7 mouse cellular contexts compared by ENCODE assay signal in genomic region chr17:31519344-31519945, GRCm38 (mm10). TPM values are rescaled to one million over a fixed set of nuclear protein-coding genes. Genes with fewer than 3 reads are reported as not detected.
DNase-seq lines count a peak whose midpoint lies in the region; ATAC-seq and TF ChIP-seq lines count a peak whose summit lies in the region.

No protein-coding gene starts in this region.

- H3K27me3 ChIP-seq in testis, adult 2 months (ENCODE audit: control insufficient read depth, insufficient read depth, low read length), result no peaks in the 10 kb centered on the region
- H3K27me3 ChIP-seq in liver, embryonic 12.5 days (replicated peaks), result 0 out of 2 replicates have a peak, but pooled peaks cover 7% of the 10 kb centered on the region

- no peak for TF ChIP-seq CTCF in testis, adult 2 months (IDR thresholded peaks at IDR 0.05; ENCODE audit: control insufficient read depth, insufficient read depth, insufficient replicate concordance, low read depth, low read length)

- DNase-seq in testis, postnatal 10 days (ENCODE audit: low spot score), result no peak
- no peak for DNase-seq in adipocyte (ENCODE audit: low spot score)
- DNase-seq in cerebellum, adult 18-20 months, result no peak
- DNase-seq in cerebellum, postnatal 25 days, result no peak

- peak overlapping the region; percentile 41; the same call in 1 of the 2 replicates for H3K9ac ChIP-seq in liver, embryonic 12.5 days

- peaks cover 2% of the 10 kb centered on the region for H3K4me1 ChIP-seq in testis, adult 2 months (ENCODE audit: control insufficient read depth, insufficient read depth, low read length)
- peaks cover 26% of the 10 kb centered on the region for H3K4me1 ChIP-seq in liver, embryonic 12.5 days

- ATAC-seq in erythroid progenitor cell, adult 5-6 weeks (replicated peaks; ENCODE audit: low FRiP score, poor library complexity, severe bottlenecking), result peak; percentile 66
- ATAC-seq in liver, embryonic 12.5 days, result peak; percentile 46

- peak overlapping the region; percentile 84 for H3K4me3 ChIP-seq in testis, adult 2 months (ENCODE audit: control insufficient read depth, low read depth, low read length)
- peak overlapping the region; percentile 82 for H3K4me3 ChIP-seq in liver, embryonic 12.5 days

- H3K27ac ChIP-seq in testis, adult 2 months (ENCODE audit: control insufficient read depth, insufficient read depth, low read depth, low read length), result no peak overlapping the region
- peak overlapping the region; percentile 75; the same call in 1 of the 2 replicates for H3K27ac ChIP-seq in liver, embryonic 12.5 days

- H3K4me2 ChIP-seq in liver, embryonic 12.5 days, result peak overlapping the region; percentile 80

- WGBS in liver, embryonic 12.5 days (ENCODE audit: insufficient replicate concordance), result 6% methylated on average over 7 of the region's 7 CpGs

- no peaks in the 10 kb centered on the region for H3K36me3 ChIP-seq in testis, adult 2 months (ENCODE audit: control insufficient read depth, insufficient read depth, low read length)
- peaks cover 21% of the 10 kb centered on the region for H3K36me3 ChIP-seq in liver, embryonic 12.5 days

- no peaks in the 10 kb centered on the region for H3K9me3 ChIP-seq in liver, embryonic 12.5 days (replicated peaks)

- TF ChIP-seq POLR2A in testis, adult 2 months (IDR thresholded peaks at IDR 0.05; ENCODE audit: control insufficient read depth, low read depth, low read length), result no peak

RNA-seq across cellular contexts. Expression of gene Wdr4, which starts 0.3 kb away (rescaled TPM):
- 14.7 and 15.3 TPM in 2 replicates for polyA plus RNA-seq in testis, adult 2 months (2012; rRNA removed)
- total RNA-seq in erythroid progenitor cell, adult 5-6 weeks (2015; ENCODE audit: low replicate concordance), result 2.5 and 8.3 TPM in 2 replicates
- 1.8 and 2.4 TPM in 2 replicates for total RNA-seq in erythroid progenitor cell, adult 5-6 weeks (2017; ENCODE audit: low replicate concordance)
- polyA plus RNA-seq in liver, embryonic 12.5 days (2016; fragmentation: Nextera tagmentation; extraction: Ambion mirVana), result 42.2 and 46.1 TPM in 2 replicates

RNA-seq across cellular contexts. Expression of gene Ndufv3, which starts 0.5 kb away (rescaled TPM):
- polyA plus RNA-seq in testis, adult 2 months (2012; rRNA removed), result 59.9 and 64.9 TPM in 2 replicates
- 30.6 and 51.6 TPM in 2 replicates for total RNA-seq in erythroid progenitor cell, adult 5-6 weeks (2015; ENCODE audit: low replicate concordance)
- 54.4 and 57.5 TPM in 2 replicates for total RNA-seq in erythroid progenitor cell, adult 5-6 weeks (2017; ENCODE audit: low replicate concordance)
- 214 and 215 TPM in 2 replicates for polyA plus RNA-seq in liver, embryonic 12.5 days (2016; fragmentation: Nextera tagmentation; extraction: Ambion mirVana)

RNA-seq across cellular contexts. Expression of gene Pknox1, which starts 45.1 kb away (rescaled TPM):
- polyA plus RNA-seq in testis, adult 2 months (2012; rRNA removed), result 53.9 and 55.7 TPM in 2 replicates
- total RNA-seq in erythroid progenitor cell, adult 5-6 weeks (2015; ENCODE audit: low replicate concordance), result 21.4 and 24.1 TPM in 2 replicates
- 26.2 and 33.1 TPM in 2 replicates for total RNA-seq in erythroid progenitor cell, adult 5-6 weeks (2017; ENCODE audit: low replicate concordance)
- 15.4 and 16.7 TPM in 2 replicates for polyA plus RNA-seq in liver, embryonic 12.5 days (2016; fragmentation: Nextera tagmentation; extraction: Ambion mirVana)
